Mouse (Mus musculus) spleen, adult 2 months (tissue): ENCODE results near the gene Dcst1.

ENCODE experiments used
- CTCF ChIP-seq: fragments of 200-500 bp; IDR thresholded peaks from 2 replicates; pipeline ENCODE4 v1.5.1; 2011; ENCODE audit warnings: mild to moderate bottlenecking, inconsistent platforms; ENCODE audit not compliant: insufficient read depth, insufficient read length, insufficient replicate concordance; ENCODE audit errors: extremely low read depth
- POLR2A ChIP-seq: fragments of 200-500 bp; IDR thresholded peaks from 2 replicates; pipeline ENCODE4 v1.6.1; 2011; ENCODE audit warnings: low read depth, low read length, inconsistent platforms

DNA sequence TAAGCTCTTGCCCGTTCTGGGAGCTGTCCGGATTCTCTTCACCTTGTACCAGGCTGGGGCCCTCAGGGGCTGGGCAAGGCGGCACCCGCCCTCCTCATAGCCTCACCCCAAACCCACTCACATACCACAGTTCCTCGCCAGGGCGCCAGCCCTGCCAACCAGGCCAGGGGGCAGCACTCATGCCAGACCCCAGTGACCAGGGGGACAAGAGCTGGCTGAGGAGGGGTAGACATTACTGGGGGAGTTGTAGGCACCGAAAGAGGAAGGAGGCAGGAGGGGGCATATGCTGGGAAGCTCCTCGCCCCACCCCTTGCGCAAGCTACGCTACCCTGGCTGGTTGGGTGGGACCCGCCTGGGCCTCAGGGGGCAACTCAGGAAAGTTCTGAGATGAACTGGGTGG lies 22.6 kb upstream of the Dcst1 start:
- TF ChIP-seq CTCF (no peak), POLR2A (no peak)
